Mouse (Mus musculus): ENCODE measurements around the gene Lyrm1.

- TF ChIP-seq CTCF (IDR thresholded peaks at IDR 0.05; ENCODE audit: extremely low read depth, insufficient read depth, low read length) (no peak), POLR2A (IDR thresholded peaks at IDR 0.05; ENCODE audit: extremely low read depth, insufficient read depth, low read length) (no peak)
Measured at GRCm38 (mm10) chr7:119847396-119847795, 48.3 kb upstream of the Lyrm1 start.

All from cortical plate, adult 2 months (tissue).